Comparison of ENCODE assay signal across 35 mouse cellular contexts in genomic region chr8:78266231-78266630, GRCm38 (mm10). TPM values are rescaled to one million over a fixed set of nuclear protein-coding genes. Genes with fewer than 3 reads are reported as not detected.
"Had no signal": no experiment of that assay in that cellular context is flagged by ENCODE, and none has a peak within 500 bp of the region (broad histone marks: within the 10 kb centered on the region; RNA-seq: fewer than 3 reads in every experiment).

No protein-coding gene starts in this region.

- H3K4me2 ChIP-seq: embryonic facial prominence, embryonic 12.5 days; embryonic facial prominence, embryonic 13.5 days; embryonic facial prominence, embryonic 15.5 days; forebrain, embryonic 12.5 days; forebrain, embryonic 13.5 days; forebrain, embryonic 15.5 days had no signal

- H3K4me3 ChIP-seq: embryonic facial prominence, embryonic 10.5 days; embryonic facial prominence, embryonic 12.5 days; embryonic facial prominence, embryonic 13.5 days; embryonic facial prominence, embryonic 15.5 days; erythroblast, embryonic 14.5 days; forebrain, embryonic 10.5 days; forebrain, embryonic 12.5 days; forebrain, embryonic 13.5 days; forebrain, embryonic 15.5 days; gastrocnemius, adult 2 months; heart, adult 2 months; heart, embryonic 10.5 days had no signal

- ATAC-seq: forebrain, embryonic 13.5 days; forebrain, embryonic 14.5 days; forebrain, embryonic 15.5 days; forebrain, embryonic 16.5 days; forebrain, postnatal 0 days had no signal

- H3K36me3 ChIP-seq: embryonic facial prominence, embryonic 10.5 days; embryonic facial prominence, embryonic 12.5 days; embryonic facial prominence, embryonic 13.5 days; embryonic facial prominence, embryonic 15.5 days; forebrain, embryonic 10.5 days; forebrain, embryonic 12.5 days; forebrain, embryonic 15.5 days; heart, embryonic 10.5 days had no signal

- DNase-seq: cerebellum, adult 8-10 months; cerebellum, adult 9-10 months; cerebellum, adult 9-11 months; cerebellum, postnatal 10 days; cerebellum, postnatal 25 days; cerebellum, postnatal 36 days; embryo, embryonic 11 days; forebrain, postnatal 0 days; gastrocnemius, adult 2 months; gastrocnemius, postnatal 10 days; gastrocnemius, postnatal 14 days; gastrocnemius, postnatal 25 days; gastrocnemius, postnatal 36 days; heart, adult 11 months; heart, adult 18-20 months; heart, adult 2 months had no signal

- H3K4me1 ChIP-seq: embryonic facial prominence, embryonic 15.5 days had no signal

- H3K9ac ChIP-seq: embryonic facial prominence, embryonic 12.5 days; embryonic facial prominence, embryonic 13.5 days; embryonic facial prominence, embryonic 15.5 days; forebrain, embryonic 12.5 days; forebrain, embryonic 13.5 days; forebrain, embryonic 15.5 days; forebrain, postnatal 0 days had no signal

- H3K27ac ChIP-seq: embryonic facial prominence, embryonic 10.5 days; embryonic facial prominence, embryonic 12.5 days; embryonic facial prominence, embryonic 13.5 days; embryonic facial prominence, embryonic 15.5 days; forebrain, embryonic 10.5 days; forebrain, embryonic 12.5 days; forebrain, embryonic 13.5 days; forebrain, embryonic 15.5 days; gastrocnemius, adult 2 months; heart, adult 2 months; heart, embryonic 10.5 days had no signal

- H3K9me3 ChIP-seq: embryonic facial prominence, embryonic 10.5 days; embryonic facial prominence, embryonic 12.5 days; embryonic facial prominence, embryonic 13.5 days; embryonic facial prominence, embryonic 15.5 days; forebrain, embryonic 10.5 days; forebrain, embryonic 12.5 days; forebrain, embryonic 13.5 days; forebrain, embryonic 15.5 days; heart, embryonic 10.5 days had no signal

- H3K27me3 ChIP-seq: embryonic facial prominence, embryonic 12.5 days; embryonic facial prominence, embryonic 15.5 days; forebrain, embryonic 13.5 days had no signal

RNA-seq across cellular contexts. Expression of gene Ttc29, which starts 53.1 kb away (rescaled TPM):
- total RNA-seq: common myeloid progenitor, adult 5-6 weeks; gastrocnemius, adult 18-20 months; gastrocnemius, adult 2 months; gastrocnemius, adult 8-10 months; gastrocnemius, postnatal 10 days; gastrocnemius, postnatal 14 days; gastrocnemius, postnatal 25 days; gastrocnemius, postnatal 36 days; gastrocnemius, postnatal 4 days; granulocyte monocyte progenitor cell, adult 5-6 weeks; heart, adult 2 months; heart, adult 8-10 months had no signal
- polyA plus RNA-seq: embryonic facial prominence, embryonic 10.5 days; embryonic facial prominence, embryonic 12.5 days; embryonic facial prominence, embryonic 13.5 days; erythroblast, embryonic 14.5 days; forebrain, embryonic 11.5 days; heart, embryonic 10.5 days had no signal
